Mouse (Mus musculus) heart, postnatal 36 days (tissue): ENCODE measurements at regions not wholly inside any gene's neighbourhood (a gene's known extent, or its start where the extent isn't known, plus 50 kb on each side); places are given as distances from the start of the nearest gene placed in this dataset.
A peak's percentile ranks its signal among the peaks of the same experiment; 100 is the strongest.

ENCODE experiments used
- DNase-seq, 2 experiments: peaks; one replicate each; pipeline ENCODE4 v3.0.0; 2021 to 2022
- intact Hi-C: fragments of 180-260 bp; cut with DNase I; formaldehyde crosslinking; loops from one replicate; pipeline ENCODE4 v1.15.1; 2025

DNA sequence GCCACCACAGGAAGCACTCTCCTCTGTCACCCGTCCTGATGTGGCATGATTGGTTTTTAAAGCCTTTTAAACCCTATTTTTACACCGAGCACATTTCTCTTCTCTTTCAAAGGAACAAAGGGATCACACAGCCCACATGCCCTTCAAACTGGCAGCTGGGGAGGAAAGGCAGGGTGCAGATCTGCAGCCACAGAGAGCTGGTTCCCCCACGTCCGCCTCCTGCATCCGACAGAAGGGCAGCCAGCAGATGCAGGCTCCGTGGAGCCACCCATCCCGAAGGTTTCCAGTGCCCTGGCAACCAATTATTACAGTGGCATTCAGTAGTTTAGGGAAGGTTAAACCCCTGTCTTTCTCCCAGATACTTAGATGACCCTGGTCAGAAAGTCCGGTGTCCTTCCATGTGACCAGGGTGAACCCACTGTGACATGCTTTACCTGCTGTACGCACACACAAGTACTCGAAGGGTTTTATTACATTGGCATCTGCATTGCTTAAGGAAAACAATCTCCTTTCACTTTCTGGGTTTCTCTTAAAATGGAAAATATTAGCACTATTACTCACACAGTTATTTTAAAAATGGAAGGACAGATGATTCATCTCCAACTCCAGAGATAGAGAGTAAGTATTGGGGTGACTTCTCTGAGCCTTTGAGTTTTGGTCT is 156.7 kb upstream of the Ubl3 start:
- DNase-seq: no peak
- intact Hi-C loops: loop anchor here (5.0 kb wide), 1 partner anchor 157 kb away; the partner anchor contains the start of gene Ubl3

DNA sequence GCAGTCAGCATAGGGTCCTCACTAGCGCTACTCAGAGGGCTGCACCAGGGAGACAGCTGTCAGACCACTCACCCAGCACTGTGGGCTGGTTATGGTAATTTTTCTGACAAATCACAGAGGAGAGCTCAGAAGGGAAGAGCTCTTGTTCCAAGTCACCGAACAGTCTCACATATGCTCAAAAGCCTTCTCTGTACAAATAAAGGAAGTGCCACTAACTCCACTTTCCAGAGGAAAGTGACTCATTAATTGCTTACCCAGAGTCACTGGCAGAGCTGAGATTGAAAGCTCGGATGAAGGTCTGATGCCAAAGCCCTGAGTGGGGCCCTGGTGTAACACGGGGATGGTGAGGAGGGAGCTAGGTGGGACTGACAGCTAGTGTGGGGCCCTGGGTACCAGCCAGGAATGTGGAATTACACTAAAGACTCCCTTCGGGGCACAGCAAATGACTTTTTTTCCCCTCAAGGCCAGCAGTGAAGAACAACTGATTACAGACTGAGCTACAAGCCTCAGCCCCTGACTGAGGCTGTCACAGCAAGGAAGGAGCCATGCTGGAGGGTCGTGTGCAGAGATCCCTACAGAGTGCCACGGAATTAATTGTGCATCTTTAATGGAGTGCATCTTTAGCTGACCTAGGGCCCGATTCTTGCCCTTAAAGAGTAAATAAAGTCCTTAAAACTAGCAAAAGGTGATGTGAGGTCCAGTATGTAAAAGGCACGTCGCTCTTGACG is 155.6 kb upstream of the Ubl3 start:
- DNase-seq: no peak
- intact Hi-C loops: loop anchor here (5.0 kb wide), 1 partner anchor 156 kb away; the partner anchor contains the start of gene Ubl3

DNA sequence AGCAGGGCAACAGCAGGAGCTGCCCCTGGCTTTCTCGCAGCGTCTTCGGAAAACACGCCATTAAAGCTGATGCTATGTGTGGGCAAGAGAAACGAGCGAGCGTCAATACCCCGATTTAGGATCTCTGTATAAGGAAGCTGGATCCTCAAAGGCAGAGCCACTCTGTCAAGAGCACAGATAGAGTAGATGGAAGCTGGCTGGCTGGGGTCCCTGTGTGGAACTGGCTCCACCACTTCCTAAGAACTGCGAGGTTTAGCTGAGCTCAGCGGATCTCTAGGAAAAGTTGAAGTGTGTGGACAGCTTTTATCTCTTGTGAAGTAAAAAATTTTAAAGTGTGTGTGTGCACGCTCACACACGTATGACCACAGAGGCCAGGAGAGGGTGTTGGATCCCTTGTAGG is 154.7 kb upstream of the Ubl3 start:
- intact Hi-C loops: loop anchor here (5.0 kb wide), 1 partner anchor 155 kb away; the partner anchor contains the start of gene Ubl3
- no peak for DNase-seq

DNA sequence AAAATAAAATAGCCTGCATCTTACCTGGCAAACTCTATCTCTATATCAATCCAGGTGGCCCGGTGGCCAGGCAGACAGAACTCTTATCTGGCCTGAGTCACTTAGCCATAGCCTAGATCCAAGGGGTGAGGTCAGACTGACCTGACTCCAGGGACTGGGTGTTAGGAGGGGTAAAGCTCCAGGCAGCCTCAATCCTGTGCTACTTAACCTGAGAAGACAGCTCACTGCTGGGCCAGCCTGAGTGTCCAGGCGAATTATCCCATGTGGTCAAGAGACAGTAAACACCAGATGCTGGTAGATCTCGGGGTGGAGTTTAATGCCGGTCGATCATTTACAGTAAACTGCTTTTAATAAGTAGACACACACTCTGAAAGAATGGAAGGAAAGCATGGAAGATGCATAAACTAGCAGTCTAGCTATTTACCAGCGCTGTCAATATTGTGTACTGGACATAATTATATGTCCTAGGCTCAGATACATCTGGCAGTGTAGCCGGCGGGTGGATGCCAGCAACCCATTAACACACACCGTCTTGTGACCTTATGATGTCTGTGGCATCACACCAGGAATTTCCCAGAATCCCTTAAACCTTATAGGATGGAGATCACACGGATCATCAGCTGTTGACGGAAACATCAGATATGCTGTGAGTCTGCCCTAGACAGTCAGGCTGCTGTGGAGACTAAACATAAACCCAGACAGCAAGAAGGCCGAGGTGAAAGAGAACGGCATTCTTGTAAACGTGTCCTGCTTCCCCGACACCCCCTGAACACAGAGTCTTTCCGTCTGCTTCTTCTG is 153.9 kb upstream of the Ubl3 start:
- DNase-seq: no peak
- intact Hi-C loops: loop anchor here (5.0 kb wide), 1 partner anchor 154 kb away; the partner anchor contains the start of gene Ubl3

DNA sequence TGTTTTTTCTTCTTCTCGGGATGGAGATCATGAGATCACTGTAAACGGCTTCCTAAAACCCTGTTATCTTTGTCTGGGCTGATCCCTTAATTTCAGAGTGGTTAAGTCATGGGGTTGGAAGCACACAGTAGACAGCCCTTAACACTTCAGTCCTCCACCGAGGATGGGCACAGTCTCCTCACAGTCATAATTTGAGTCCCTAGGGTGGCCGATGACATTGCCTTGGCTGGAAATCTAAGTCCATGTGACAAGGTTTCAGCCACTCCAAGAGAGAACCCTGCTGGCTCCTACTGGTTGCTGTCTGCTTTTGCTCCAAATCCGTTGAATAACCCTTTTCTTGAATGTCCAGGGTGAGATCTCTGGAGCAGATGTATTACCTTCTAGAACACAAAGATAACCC is 152.2 kb upstream of the Ubl3 start:
- peak; percentile 36 to 46 for DNase-seq

DNA sequence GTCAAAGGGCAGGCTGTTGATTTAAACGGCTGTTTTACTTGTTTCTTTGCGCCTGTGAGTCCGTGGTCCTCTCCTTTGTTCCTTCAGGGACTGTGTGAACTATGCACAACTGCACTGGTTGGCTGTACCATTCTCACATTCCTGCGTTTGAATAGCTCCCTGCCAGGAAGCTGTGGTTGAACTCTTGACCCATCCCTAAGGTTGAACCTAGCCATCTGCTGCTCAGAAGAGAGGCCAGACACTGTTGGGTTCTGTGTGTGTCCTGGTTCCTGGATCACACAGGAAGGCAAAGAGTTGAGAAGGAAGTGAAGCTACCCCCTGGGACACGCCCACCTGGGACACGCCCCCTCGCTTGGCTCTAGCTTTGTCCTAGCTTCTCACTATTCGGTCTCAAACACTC is 149.3 kb upstream of the Ubl3 start:
- intact Hi-C loops: loop anchor here (2.0 kb wide), 1 partner anchor 91 kb away; no protein-coding TSS in a partner anchor
- no peak for DNase-seq

More for the DNA sequence above, 152.2 kb upstream of the Ubl3 start:
- intact Hi-C loops: loop anchor here (5.0 kb wide), 1 partner anchor 152 kb away; the partner anchor contains the start of gene Ubl3

DNA sequence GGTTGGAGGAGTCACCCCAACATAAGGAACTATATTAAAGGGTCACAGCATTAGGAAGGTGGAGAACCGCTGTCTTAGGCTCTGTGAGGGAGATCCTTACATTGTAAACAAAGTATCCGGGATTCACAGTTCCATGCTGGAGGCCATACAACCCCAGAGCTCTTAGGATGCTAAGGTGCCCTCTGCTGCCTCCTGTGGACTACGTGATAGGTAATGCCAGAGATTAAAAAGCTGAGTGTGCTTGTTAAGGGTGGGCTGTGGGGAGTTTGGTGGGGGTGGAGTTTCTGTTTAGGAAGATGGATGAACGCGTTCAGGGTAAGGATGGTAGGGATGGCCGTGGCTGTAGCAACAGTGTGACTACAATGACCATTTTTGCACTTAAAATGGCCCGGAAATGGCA is 148.4 kb upstream of the Ubl3 start:
- intact Hi-C loops: loop anchor here (2.0 kb wide), 1 partner anchor 92 kb away; no protein-coding TSS in a partner anchor
- DNase-seq: no peak

DNA sequence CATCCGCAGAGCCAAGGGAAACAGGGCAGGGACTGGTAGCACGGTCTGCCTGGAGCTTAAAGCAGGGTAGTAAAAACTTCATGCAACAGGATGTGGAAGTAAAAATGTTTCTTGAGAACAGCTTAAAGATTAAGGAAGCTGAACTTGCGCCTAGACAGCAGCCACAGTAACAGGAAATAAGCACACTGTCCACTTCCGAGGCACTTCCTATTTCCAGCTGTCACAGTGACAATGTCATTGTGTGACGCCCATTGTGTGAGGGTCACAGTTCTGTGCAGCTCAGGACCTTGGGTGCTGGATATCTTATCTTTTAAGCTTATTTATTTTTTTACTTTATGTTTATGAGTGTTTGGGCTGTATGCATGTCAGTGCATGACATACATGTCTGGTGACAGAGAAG is 147.7 kb upstream of the Ubl3 start:
- DNase-seq: no peak
- intact Hi-C loops: loop anchor here (2.0 kb wide), 1 partner anchor 93 kb away; no protein-coding TSS in a partner anchor

DNA sequence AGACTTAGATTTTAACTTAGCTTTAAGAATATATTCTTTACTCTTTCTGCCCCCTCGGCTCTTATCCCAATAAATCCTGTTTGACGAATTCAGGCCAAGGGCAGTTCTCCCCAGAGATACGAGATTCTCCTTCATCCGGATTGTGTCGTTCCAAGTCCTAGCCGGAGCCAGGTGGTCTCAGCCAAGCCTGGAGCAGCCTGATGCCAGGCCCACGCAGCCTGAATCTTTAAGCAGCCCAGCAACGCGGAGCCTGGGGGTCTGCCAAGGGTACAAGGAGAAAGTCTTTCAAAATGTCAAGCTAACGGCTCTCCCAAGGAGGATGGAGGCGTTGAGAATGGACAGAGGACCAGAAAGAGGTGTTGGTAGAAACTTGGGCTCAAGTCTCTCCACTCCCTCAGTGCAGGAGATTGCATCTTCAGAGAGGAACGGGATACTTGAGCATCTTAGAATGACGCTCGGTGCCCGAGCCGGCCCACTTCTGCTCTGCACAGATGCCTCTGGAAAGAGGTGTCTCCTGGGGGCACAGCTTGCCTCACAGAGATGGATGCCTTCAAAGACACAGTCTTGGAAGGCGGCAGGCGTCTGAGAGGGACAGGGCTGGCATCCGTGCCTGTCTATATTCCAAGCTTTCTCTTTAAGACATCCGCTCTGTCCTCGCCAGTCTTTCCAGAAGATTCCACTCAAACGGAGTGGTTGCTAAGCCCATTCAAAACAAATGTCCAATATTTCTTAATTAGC is 145.2 kb upstream of the Ubl3 start:
- DNase-seq: peak in 1 of 2 experiments; percentile 38
- intact Hi-C loops: no loop called here

DNA sequence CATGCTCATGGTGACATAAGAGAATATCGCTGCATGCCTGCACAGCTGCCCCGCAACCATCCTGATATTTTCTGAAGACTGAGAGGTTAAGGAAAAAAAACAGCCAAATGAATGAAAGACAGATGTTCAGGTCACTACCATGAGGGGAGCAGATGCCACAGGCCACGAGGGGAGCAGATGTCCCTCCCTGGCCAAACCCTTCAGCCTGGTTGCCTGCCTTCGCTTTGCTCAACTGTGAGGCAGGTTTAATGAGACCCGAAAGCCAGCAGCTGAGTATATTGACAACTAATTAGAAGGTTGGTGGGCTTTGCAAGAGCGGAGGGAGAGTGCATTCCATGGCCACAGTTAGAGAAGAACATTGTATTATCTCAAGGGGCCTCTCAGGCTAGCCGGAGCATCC is 141.8 kb upstream of the Ubl3 start:
- DNase-seq: no peak
- intact Hi-C loops: no loop called here

DNA sequence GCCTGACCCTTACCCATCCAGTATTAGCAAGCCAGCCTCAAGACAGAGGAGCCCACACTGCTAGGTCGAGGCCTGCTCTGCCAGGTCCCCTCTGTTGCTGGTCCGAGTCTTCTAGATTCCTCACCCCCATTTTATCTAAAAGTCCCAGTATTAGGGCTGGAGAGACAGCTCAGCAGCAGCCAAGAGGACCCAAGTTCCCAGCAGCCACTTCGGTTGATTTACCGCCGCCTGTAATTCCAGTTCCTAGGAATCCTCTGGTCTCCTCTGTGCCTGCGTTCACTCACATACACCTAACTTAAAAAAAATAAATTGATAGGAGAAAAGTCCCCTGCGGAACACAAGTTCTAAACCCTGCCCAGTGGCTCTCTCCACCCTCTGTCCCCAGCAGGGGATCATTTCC is 138.9 kb upstream of the Ubl3 start:
- no peak for DNase-seq
- intact Hi-C loops: no loop called here

DNA sequence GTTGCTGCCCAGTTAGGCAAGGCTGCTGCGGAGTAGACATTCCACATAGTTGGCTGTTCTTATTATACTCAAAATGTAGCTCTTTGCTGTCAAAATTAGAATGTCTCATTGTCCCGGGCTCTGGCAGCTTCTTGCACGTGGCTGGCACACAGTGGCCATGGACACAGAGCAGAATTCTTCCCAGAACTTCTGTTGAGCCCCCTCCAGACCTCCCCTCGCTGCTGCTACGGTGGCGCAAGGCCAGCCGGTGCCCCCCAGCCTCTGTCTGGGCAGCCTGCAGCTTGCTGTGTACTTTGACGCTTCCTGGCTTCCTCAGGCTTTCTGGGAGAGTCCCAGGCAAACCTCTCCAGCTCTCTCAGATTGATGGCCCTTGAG is 138.2 kb upstream of the Ubl3 start:
- intact Hi-C loops: no loop called here
- DNase-seq: no peak

DNA sequence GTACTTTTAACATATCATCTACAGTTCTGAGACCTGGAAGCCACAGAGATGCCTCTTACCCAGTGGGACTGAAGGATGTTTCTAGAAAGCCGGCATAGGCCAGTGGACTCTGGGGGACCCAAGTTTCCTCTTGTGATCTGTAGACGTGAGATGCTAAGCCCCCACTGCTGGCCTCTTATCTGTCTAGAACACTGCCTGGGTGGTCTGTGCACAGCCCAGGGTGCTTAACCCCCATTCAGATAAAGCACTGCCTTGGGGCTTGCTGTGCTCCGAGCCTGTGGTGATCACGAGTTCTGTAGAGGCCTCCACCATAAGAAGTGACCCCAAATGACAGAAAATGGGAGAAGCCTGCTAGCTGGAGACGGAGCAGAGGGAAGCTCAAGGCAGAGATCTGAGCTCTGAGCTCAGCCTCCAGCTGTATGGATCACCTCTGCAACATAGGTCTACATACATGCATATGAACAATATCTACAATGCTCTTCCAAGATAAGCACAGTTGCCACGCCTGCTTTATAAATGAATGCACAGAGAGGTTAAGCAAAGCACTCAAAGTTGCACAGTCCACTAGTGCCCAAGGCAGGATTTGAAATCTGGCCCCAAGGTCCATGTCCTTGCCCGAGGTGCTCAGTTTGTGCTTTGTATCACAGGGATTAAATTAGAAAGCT is 137.7 kb upstream of the Ubl3 start:
- intact Hi-C loops: no loop called here
- DNase-seq: no peak

DNA sequence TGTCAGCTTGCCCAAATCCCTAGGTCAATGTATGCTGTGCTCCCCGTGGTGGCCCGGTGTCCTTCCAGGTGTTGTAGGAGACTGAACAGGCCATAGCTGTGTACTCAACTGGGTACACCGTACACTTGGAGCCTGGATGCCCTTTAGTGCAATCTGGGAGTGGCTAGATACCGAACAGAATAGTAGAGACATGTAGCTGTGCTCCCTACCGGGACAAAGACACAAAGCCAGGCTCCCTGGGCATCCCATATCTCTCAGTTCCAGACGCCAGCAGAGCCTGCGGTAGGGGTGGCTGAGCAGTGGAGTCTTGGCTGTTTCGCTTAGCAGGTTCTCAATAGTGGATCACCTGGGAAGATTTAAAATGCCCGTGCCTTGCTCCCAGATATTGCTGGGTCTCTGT is 136.7 kb upstream of the Ubl3 start:
- no peak for DNase-seq
- intact Hi-C loops: no loop called here

DNA sequence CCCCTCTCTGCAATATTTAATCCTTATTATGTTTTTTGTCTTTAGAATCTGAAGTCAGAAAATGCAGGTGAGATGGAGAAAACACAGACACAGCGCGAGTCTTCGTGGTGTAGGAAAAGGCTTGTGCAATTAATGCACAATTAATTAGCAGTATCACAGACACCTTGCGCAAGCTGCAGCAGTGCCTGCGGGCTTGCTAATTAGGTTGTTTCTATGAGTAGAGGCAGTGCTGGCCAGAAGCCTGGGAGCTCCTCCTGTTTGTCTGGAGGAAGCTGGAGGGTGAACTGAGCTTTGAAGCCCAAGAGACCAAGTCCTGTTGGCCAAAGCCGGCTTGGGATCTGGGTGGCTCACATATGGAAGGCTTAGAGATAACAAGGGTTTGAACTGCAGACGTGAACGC is 135.9 kb upstream of the Ubl3 start:
- intact Hi-C loops: no loop called here
- DNase-seq: no peak

DNA sequence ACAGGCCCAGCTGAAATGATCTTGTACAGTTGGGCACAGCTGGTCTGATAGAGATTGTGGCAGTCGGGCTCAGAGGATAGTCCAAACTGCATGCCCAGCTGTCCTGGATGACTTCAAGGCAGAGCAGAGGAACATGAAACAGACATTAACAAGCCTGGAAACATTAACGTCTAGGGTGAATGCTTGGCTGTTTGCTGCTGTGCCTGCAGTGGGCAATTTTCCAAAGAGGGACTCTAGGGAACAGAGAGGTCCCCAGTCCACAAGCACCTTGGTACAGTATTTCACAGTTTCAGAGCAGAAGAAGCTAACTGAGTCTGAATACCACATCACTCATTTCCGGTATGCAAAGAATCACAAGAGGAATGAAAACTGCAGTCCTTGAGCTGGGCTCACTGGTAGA is 135.2 kb upstream of the Ubl3 start:
- no peak for DNase-seq
- intact Hi-C loops: no loop called here

DNA sequence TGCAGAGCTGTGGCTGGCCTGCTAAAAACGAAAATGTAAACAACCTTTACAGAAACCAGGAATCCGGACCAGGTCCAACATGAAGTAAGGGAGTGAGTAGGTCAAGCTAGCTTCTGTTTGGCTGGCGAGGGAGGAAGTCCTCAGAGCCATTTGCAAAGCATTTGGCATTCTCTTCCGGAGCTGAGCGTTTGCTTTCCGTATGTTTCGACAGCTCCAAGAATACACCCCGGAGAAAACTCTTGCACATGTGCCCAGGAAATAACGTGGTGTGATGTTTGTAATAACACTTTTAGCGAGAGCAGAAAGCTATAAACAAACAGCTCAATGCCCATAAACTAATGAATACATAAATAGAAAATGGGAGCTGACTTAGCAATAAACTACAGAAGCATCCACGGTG is 131.6 kb upstream of the Ubl3 start:
- no peak for DNase-seq

DNA sequence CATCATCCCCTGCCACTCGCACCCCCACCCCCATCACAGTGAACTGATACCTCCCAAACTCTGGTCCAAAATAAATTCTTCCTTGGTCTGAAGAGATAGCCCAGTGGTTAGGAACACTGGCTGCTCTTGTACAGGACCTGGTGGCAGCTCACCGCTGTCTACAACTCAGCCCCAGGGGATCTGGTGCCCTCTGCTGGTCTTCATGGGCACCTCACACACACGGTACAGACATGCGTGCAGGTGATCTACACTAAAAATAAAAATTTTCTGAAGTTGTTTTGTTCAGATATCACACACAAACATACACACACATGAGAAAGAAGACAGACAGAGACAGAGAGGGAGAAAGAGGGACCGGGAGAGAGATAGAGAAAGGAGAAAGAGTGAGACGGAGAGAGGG is 130.0 kb upstream of the Ubl3 start:
- intact Hi-C loops: no loop called here
- no peak for DNase-seq

More for the DNA sequence above, 131.6 kb upstream of the Ubl3 start:
- intact Hi-C loops: no loop called here

DNA sequence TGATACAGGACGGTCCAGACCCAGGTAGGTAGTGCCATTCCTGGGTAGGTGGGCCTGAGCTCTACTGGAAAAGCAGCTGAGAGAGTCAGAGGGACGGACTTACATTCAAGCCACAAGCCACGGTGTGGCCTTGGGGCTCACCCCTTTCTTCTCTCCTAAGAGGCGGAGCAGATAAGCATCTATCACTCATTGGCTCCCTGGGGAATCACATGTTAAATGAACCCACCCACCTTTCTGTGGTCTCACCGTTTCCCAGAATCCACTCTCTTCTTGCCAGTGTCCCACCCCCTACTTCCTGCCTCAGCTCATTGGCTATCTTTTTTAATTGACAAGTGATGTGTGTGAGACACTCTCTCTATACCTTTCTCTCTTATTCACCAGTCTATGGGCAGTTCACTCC is 127.8 kb upstream of the Ubl3 start:
- DNase-seq: no peak
- intact Hi-C loops: no loop called here

DNA sequence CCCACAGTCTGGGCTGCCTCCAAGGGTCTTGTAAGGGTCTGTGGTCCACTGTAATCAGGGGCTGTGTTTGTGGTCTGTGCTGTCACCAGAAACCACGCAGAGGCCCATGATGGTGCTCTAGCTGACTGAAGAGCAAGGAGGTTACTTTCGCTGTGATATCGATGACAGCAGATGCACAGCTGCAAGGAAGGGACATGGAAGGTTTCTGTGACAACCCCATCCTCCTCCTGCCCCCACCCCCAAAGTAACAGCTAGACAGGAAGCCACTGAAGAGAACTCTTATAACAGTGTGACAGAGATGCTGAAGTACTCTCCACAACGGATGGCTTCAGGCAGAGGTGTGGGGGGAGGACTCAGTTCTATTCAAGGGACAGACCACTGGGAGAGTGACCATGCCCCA is 127.0 kb upstream of the Ubl3 start:
- intact Hi-C loops: no loop called here
- DNase-seq: no peak
